Mouse (Mus musculus): ENCODE results near the gene Cnpy3.

Cnpy3 gene

GRCm38 (mm10) chr17:46763544-46763943 lies 11.5 kb upstream of the Cnpy3 start, which contains the start of gene Ptcra:
Gene Ptcra (minus strand): TSS chr17:46763712.
- DNase-seq (ENCODE audit: low spot score) = no peak

- DNase-seq (ENCODE audit: low spot score) = no peak
Observed at GRCm38 (mm10) chr17:46758753-46759152, 6.7 kb upstream of the Cnpy3 start.

- DNase-seq (ENCODE audit: low spot score) = no peak
Observed at GRCm38 (mm10) chr17:46751056-46751793, 789 bp downstream of the Cnpy3 start.

GRCm38 (mm10) chr17:46750580-46750979 lies 1.4 kb downstream of the Cnpy3 start:
- DNase-seq (ENCODE audit: low spot score) = no peak

- DNase-seq (ENCODE audit: low spot score) = no peak
Observed at GRCm38 (mm10) chr17:46749282-46749681, 2.7 kb downstream of the Cnpy3 start.

GRCm38 (mm10) chr17:46747806-46748205 lies 4.2 kb downstream of the Cnpy3 start:
- DNase-seq (ENCODE audit: low spot score) = no peak

GRCm38 (mm10) chr17:46747234-46747633 lies 4.8 kb downstream of the Cnpy3 start:
- DNase-seq (ENCODE audit: low spot score) = no peak

GRCm38 (mm10) chr17:46745506-46745905 lies 6.5 kb downstream of the Cnpy3 start:
- DNase-seq (ENCODE audit: low spot score) = no peak

- no peak for DNase-seq (ENCODE audit: low spot score)
Observed at GRCm38 (mm10) chr17:46742986-46743385, 9.0 kb downstream of the Cnpy3 start.

GRCm38 (mm10) chr17:46741305-46741704 lies 10.7 kb downstream of the Cnpy3 start:
- DNase-seq (ENCODE audit: low spot score) = no peak

- DNase-seq (ENCODE audit: low spot score) = peak; percentile 62
Observed at GRCm38 (mm10) chr17:46736160-46736559, 15.9 kb downstream of the Cnpy3 start.

GRCm38 (mm10) chr17:46735287-46735686 lies 16.7 kb downstream of the Cnpy3 start:
- no peak for DNase-seq (ENCODE audit: low spot score)

- no peak for DNase-seq (ENCODE audit: low spot score)
Observed at GRCm38 (mm10) chr17:46734055-46734454, 18.0 kb downstream of the Cnpy3 start.

GRCm38 (mm10) chr17:46728904-46729318 lies 23.1 kb downstream of the Cnpy3 start, which contains the start of gene Gnmt:
Gene Gnmt (minus strand): TSS chr17:46729168.
- DNase-seq (ENCODE audit: low spot score) = no peak

- no peak for DNase-seq (ENCODE audit: low spot score)
Observed at GRCm38 (mm10) chr17:46728496-46728895, 23.5 kb downstream of the Cnpy3 start.

GRCm38 (mm10) chr17:46728021-46728420 lies 24.0 kb downstream of the Cnpy3 start:
- peak; percentile 51 for DNase-seq (ENCODE audit: low spot score)

- no peak for DNase-seq (ENCODE audit: low spot score)
Observed at GRCm38 (mm10) chr17:46727271-46727670, 24.7 kb downstream of the Cnpy3 start.

GRCm38 (mm10) chr17:46725731-46726645 lies 26.0 kb downstream of the Cnpy3 start:
- no peak for DNase-seq (ENCODE audit: low spot score)

GRCm38 (mm10) chr17:46725273-46725672 lies 26.7 kb downstream of the Cnpy3 start:
- peak; percentile 70 for DNase-seq (ENCODE audit: low spot score)

- DNase-seq (ENCODE audit: low spot score) = no peak
Observed at GRCm38 (mm10) chr17:46724477-46725084, 27.4 kb downstream of the Cnpy3 start.

- DNase-seq (ENCODE audit: low spot score) = no peak
Observed at GRCm38 (mm10) chr17:46721077-46721476, 30.9 kb downstream of the Cnpy3 start.

GRCm38 (mm10) chr17:46714756-46715481 lies 37.1 kb downstream of the Cnpy3 start:
- DNase-seq (ENCODE audit: low spot score) = no peak

Measured in embryo, embryonic 10 days (tissue).